12 mouse cellular contexts compared by ENCODE assay signal in genomic region chr6:57795835-57796234, GRCm38 (mm10). TPM values are rescaled to one million over a fixed set of nuclear protein-coding genes. Genes with fewer than 3 reads are reported as not detected.
DNase-seq lines count a peak whose midpoint lies in the region; TF ChIP-seq lines count a peak whose summit lies in the region.
"Had no signal": no experiment of that assay in that cellular context is flagged by ENCODE, and none has a peak within 500 bp of the region (broad histone marks: within the 10 kb centered on the region; RNA-seq: fewer than 3 reads in every experiment).

No protein-coding gene starts in this region.

- DNase-seq in kidney, postnatal 14 days, result peak; percentile 6
- no peak for DNase-seq in kidney, adult 18-20 months
- peak; percentile 25 for DNase-seq in CD4-positive, CD25-positive, alpha-beta regulatory T cell, adult 2 months (ENCODE audit: low read depth, low spot score)
- peak; percentile 55 for DNase-seq in brain, embryonic 14.5 days (ENCODE audit: low read depth)
- DNase-seq in lung, postnatal 25 days (ENCODE audit: low spot score), result peak; percentile 32
- no peak for DNase-seq in embryo, embryonic 9.5 days (ENCODE audit: extremely low spot score)
- DNase-seq in cerebellum, adult 9-11 months, result no peak
- DNase-seq: cerebellum, adult 11 months; right cerebral cortex, adult 18-20 months; thymus, postnatal 36 days had no signal

- no peak for TF ChIP-seq POLR2A in brain, embryonic 14.5 days (IDR thresholded peaks at IDR 0.05; ENCODE audit: borderline replicate concordance, extremely low read depth, insufficient read depth, insufficient read length, poor library complexity, severe bottlenecking)

- no peak for TF ChIP-seq CTCF in brain, embryonic 14.5 days (IDR thresholded peaks at IDR 0.05; ENCODE audit: borderline replicate concordance, extremely low read depth, insufficient read depth, insufficient read length)

RNA-seq across cellular contexts. Expression of gene Vopp1, which starts 29.1 kb away (rescaled TPM):
- 136 and 160 TPM in 2 replicates for polyA plus RNA-seq in brain, embryonic 14.5 days (2012; rRNA removed)

RNA-seq across cellular contexts. Expression of gene Vmn1r21, which starts 54.3 kb away (rescaled TPM):
- not detected in 2 replicates for polyA plus RNA-seq in brain, embryonic 14.5 days (2012; rRNA removed)
- polyA plus RNA-seq: hindbrain, embryonic 15.5 days; midbrain, embryonic 15.5 days had no signal

Comparison
In these comparisons a context has a peak if more than half of its experiments do, and no peak if none do; other contexts are left out.
1. DNase-seq: peak in kidney, postnatal 14 days (single experiment), CD4-positive, CD25-positive, alpha-beta regulatory T cell, adult 2 months (single experiment), brain, embryonic 14.5 days (single experiment) and lung, postnatal 25 days (single experiment); none in kidney, adult 18-20 months (single experiment), embryo, embryonic 9.5 days (single experiment) and cerebellum, adult 9-11 months (single experiment).